Mouse (Mus musculus): ENCODE measurements around the gene Rd3l. TPM values are rescaled to one million over a fixed set of nuclear protein-coding genes. Genes with fewer than 3 reads are reported as not detected.

The Rd3l gene
- 0.22 TPM in 1 of 2 replicates, not detected in the other for polyA plus RNA-seq (2012; rRNA removed)

GRCm38 (mm10) chr12:111980887-111981367 is at the start of gene Rd3l:
Rd3l (minus strand) TSS chr12:111981317.

GRCm38 (mm10) chr12:111971231-111971686 is 9.9 kb downstream of the Rd3l start, which contains the start of gene Tdrd9:
Tdrd9 (plus strand) TSS chr12:111971559.

DNA sequence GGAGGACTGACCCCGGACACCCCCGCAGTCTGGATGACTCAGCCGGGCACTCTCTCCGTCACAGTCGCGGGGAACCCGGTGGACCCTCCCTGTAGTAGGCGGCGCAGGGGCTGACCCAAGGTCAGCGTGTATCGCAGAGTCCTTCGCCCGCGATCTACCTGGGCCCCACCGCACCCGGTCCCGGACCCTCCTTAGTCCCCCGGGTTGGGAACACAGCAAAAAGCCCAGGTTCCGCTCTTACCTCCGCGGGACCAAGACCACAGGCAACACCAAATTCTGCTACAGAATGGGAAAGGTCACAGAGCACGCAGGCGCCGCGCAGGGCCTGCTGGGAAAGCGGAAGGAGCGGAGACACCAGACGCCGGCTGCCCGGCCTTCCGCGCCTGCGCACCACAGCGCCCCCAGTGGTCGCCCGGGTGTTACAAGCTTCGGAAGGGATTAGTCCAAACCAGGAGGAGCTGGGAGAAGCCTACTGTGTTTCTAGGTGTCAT is 14.4 kb downstream of the Rd3l start, which contains the start of gene Atp5mpl:
Gene Atp5mpl, minus strand, starts transcription at position 295 of the 491 bp plus-strand sequence.

Other genes starting within 250 kb of the Rd3l start
- 31.1 and 42.6 TPM in 2 replicates for gene Klc1, start 222.5 kb downstream of the Rd3l start, polyA plus RNA-seq (2012; rRNA removed)
- 2.9 and 3.3 TPM in 2 replicates for gene Xrcc3, start 167.4 kb downstream of the Rd3l start, polyA plus RNA-seq (2012; rRNA removed)
- gene Zfyve21, start 167.1 kb downstream of the Rd3l start, polyA plus RNA-seq (2012; rRNA removed) = 16.7 and 17.7 TPM in 2 replicates
- 10.0 and 10.8 TPM in 2 replicates for gene Ppp1r13b, start 73.2 kb downstream of the Rd3l start, polyA plus RNA-seq (2012; rRNA removed)
- 3.6 and 4.0 TPM in 2 replicates for gene Atp5mpl, start 14.3 kb downstream of the Rd3l start, polyA plus RNA-seq (2012; rRNA removed)
- gene Tdrd9, start 9.8 kb downstream of the Rd3l start, polyA plus RNA-seq (2012; rRNA removed) = 0.03 TPM in 1 of 2 replicates, not detected in the other
- 3.8 and 4.5 TPM in 2 replicates for gene Aspg, start 125.4 kb upstream of the Rd3l start, polyA plus RNA-seq (2012; rRNA removed)
- 2.5 and 3.5 TPM in 2 replicates for gene Kif26a, start 164.9 kb upstream of the Rd3l start, polyA plus RNA-seq (2012; rRNA removed)